Mouse (Mus musculus) forebrain, embryonic 12.5 days (tissue): ENCODE measurements around the gene Cenpx. TPM values are rescaled to one million over a fixed set of nuclear protein-coding genes. Genes with fewer than 3 reads are reported as not detected.

Experiments
- ATAC-seq: fragments of 200-750 bp; cut with Nextera tagmentation; 2 replicates; pipeline ENCODE4 v1.8.0; 2017; ENCODE audit warnings: moderate TSS enrichment; ENCODE audit not compliant: low FRiP score
- H3K27ac ChIP-seq: fragments of 300-500 bp; sonication (generic); 2 replicates; pipeline ENCODE4 v1.5.1; 2016; ENCODE audit warnings: mild to moderate bottlenecking
- H3K27me3 ChIP-seq: fragments of 300-500 bp; sonication (generic); 2 replicates; pipeline ENCODE4 v1.6.1; 2016; ENCODE audit warnings: mild to moderate bottlenecking
- H3K36me3 ChIP-seq: fragments of 300-500 bp; sonication (generic); replicated peaks from 2 replicates; pipeline ENCODE4 v1.6.1; 2016; ENCODE audit warnings: mild to moderate bottlenecking
- H3K4me1 ChIP-seq: fragments of 300-500 bp; sonication (generic); 2 replicates; pipeline ENCODE4 v1.6.1; 2016
- H3K4me2 ChIP-seq: fragments of 300-500 bp; sonication (generic); 2 replicates; pipeline ENCODE4 v1.6.1; 2016; ENCODE audit warnings: mild to moderate bottlenecking, moderate library complexity
- H3K4me3 ChIP-seq: fragments of 300-500 bp; sonication (generic); replicated peaks from 2 replicates; pipeline ENCODE4 v1.5.1; 2016; ENCODE audit warnings: mild to moderate bottlenecking
- H3K9ac ChIP-seq: fragments of 300-500 bp; sonication (generic); 2 replicates; pipeline ENCODE4 v1.6.1; 2016; ENCODE audit warnings: mild to moderate bottlenecking
- H3K9me3 ChIP-seq: fragments of 300-500 bp; sonication (generic); 2 replicates; pipeline ENCODE4 v1.6.1; 2016
- WGBS: fragments of 180-500 bp; shearing (Covaris S2); methylation state at CpG from one replicate; pipeline ENCODE4 v1.1.7; 2016; 5-methylcytosine and 5-hydroxymethylcytosine counted together
- polyA plus RNA-seq: library from polyadenylated mRNA; unstranded; fragments of >200 nt; fragmentation: Nextera tagmentation; extraction: Ambion mirVana; gene quantifications from 2 replicates; pipeline ENCODE4 v1.2.1, GENCODE M21; 2016

Gene Cenpx
- polyA plus RNA-seq, 1 experiment from 2014 or later: 127 TPM

DNA sequence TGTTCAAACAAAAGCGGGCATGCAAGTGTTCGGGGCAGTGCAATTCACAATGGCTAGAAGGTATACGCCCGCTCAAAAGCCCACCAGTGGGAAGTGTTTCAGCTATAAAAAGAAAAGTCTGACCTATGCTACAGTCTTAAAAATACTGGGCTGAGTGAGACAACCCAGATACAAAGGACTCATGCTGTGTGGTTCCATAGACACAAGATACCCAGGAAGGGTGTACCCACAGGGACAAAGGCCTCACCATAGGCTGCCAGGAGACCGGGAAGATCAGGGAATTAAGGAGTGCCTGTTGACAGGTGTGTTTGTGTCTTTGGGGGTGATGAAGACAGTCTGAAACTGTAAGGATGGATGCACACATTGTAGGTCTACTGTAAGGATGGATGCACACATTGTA lies 49.8 kb downstream of the Cenpx start:
- H3K36me3 ChIP-seq: no peaks in the 10 kb centered on the region
- no peak overlapping the region for H3K4me3 ChIP-seq
- ATAC-seq: no peak
- no peak overlapping the region for H3K9ac ChIP-seq
- no peaks in the 10 kb centered on the region for H3K9me3 ChIP-seq
- H3K4me1 ChIP-seq: peaks cover 29% of the 10 kb centered on the region
- no peak overlapping the region for H3K4me2 ChIP-seq
- 59% methylated on average over 5 of the region's 5 CpGs for WGBS
- H3K27ac ChIP-seq: no peak overlapping the region
- H3K27me3 ChIP-seq: peaks cover 75% of the 10 kb centered on the region

DNA sequence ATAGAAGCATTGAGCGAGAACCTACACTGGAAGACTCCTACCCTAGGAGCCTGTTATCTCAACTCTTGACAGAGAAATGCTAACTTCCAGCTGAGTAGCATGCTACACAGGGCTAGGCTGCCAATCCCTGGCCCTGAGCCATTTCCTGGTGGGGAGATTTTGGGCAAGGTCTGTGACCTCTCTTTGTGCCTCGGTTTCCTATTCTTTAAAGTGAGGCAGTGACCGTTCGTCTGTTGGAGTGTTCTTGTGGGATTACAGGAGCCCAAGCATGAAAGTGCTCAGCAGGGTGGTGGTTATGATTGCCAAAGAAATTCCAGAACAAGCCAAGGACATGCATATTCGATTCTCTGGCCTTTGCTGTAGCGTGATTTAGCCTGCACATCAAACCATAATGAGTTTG lies 50.8 kb downstream of the Cenpx start:
- no peak overlapping the region for H3K27ac ChIP-seq
- 49% methylated on average over 6 of the region's 6 CpGs for WGBS
- peaks cover 29% of the 10 kb centered on the region for H3K4me1 ChIP-seq
- no peak overlapping the region for H3K4me3 ChIP-seq
- H3K4me2 ChIP-seq: no peak overlapping the region
- H3K9me3 ChIP-seq: no peaks in the 10 kb centered on the region
- H3K27me3 ChIP-seq: peaks cover 85% of the 10 kb centered on the region
- H3K9ac ChIP-seq: no peak overlapping the region
- no peak for ATAC-seq
- no peaks in the 10 kb centered on the region for H3K36me3 ChIP-seq

DNA sequence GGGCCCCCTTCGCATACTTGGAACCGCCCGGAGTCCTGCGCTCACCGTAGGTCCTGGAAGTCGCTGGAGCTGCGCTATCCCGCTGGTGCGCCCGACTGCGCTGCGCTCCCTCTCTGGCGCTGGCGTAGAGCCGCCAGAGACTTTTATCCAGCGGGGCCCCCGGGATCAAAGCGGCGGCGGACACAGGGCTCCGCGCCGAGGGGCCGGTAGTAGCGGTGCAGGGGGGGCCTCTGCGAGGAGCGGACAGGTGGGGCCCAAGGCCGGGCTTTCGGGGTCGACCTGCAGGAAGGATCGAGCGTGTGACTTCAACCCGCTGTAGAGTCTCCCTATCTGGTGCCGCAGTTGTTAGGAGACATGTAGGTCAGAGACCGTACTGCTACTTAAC lies 52.5 kb downstream of the Cenpx start, which contains the start of gene Notum:
Gene Notum (minus strand): TSS at position 100 of the 385 bp plus-strand sequence.
- WGBS: 1% methylated on average over 35 of the region's 35 CpGs
- Histone ChIP-seq H3K9ac (peak within 1 kb of the TSS; percentile 33; the same call in 1 of the 2 replicates), H3K36me3 (no peaks in the 10 kb centered on the region), H3K4me1 (peaks cover 23% of the 10 kb centered on the region), H3K27me3 (peaks cover 95% of the 10 kb centered on the region), H3K4me3 (peak within 1 kb of the TSS; percentile 41), H3K9me3 (no peaks in the 10 kb centered on the region), H3K4me2 (peak within 1 kb of the TSS; percentile 60), H3K27ac (no peak within 1 kb of the TSS)
- ATAC-seq: no peak

Other genes starting within 250 kb of the Cenpx start
- 48.2 and 50.1 TPM in 2 replicates for gene Arl16, start 246.1 kb downstream of the Cenpx start, polyA plus RNA-seq
- 130 and 135 TPM in 2 replicates for gene Mrpl12, start 229.1 kb downstream of the Cenpx start, polyA plus RNA-seq
- gene Slc25a10, start 221.9 kb downstream of the Cenpx start, polyA plus RNA-seq: 43.4 and 46.0 TPM in 2 replicates
- gene Gcgr, start 183.0 kb downstream of the Cenpx start, polyA plus RNA-seq: 0.09 TPM in 1 of 2 replicates, not detected in the other
- 209 and 214 TPM in 2 replicates for gene Mcrip1, start 164.0 kb downstream of the Cenpx start, polyA plus RNA-seq
- not detected in 2 replicates for gene Ppp1r27, start 162.6 kb downstream of the Cenpx start, polyA plus RNA-seq
- gene P4hb, start 140.5 kb downstream of the Cenpx start, polyA plus RNA-seq: 334 and 362 TPM in 2 replicates
- gene Arhgdia, start 132.1 kb downstream of the Cenpx start, polyA plus RNA-seq: 496 and 513 TPM in 2 replicates
- gene Alyref, start 115.4 kb downstream of the Cenpx start, polyA plus RNA-seq: 561 and 697 TPM in 2 replicates
- gene Anapc11, start 115.3 kb downstream of the Cenpx start, polyA plus RNA-seq: 179 and 186 TPM in 2 replicates
- 0.40 TPM in 1 of 2 replicates, not detected in the other for gene Npb, start 105.3 kb downstream of the Cenpx start, polyA plus RNA-seq
- 139 and 142 TPM in 2 replicates for gene Pcyt2, start 95.8 kb downstream of the Cenpx start, polyA plus RNA-seq
- gene Sirt7, start 88.5 kb downstream of the Cenpx start, polyA plus RNA-seq: 43.1 and 43.3 TPM in 2 replicates
- gene Mafg, start 80.1 kb downstream of the Cenpx start, polyA plus RNA-seq: 30.9 and 32.9 TPM in 2 replicates
- gene Pycr1, start 70.0 kb downstream of the Cenpx start, polyA plus RNA-seq: 32.5 and 32.8 TPM in 2 replicates
- not detected in 2 replicates for gene Myadml2, start 65.6 kb downstream of the Cenpx start, polyA plus RNA-seq
- gene Notum, start 52.6 kb downstream of the Cenpx start, polyA plus RNA-seq: 0.13 and 0.49 TPM in 2 replicates
- 132 and 145 TPM in 2 replicates for gene Aspscr1, start 40.8 kb downstream of the Cenpx start, polyA plus RNA-seq
- gene Lrrc45, start 187 bp upstream of the Cenpx start, polyA plus RNA-seq: 73.8 and 74.7 TPM in 2 replicates
- 48.3 and 48.5 TPM in 2 replicates for gene Rac3, start 7.7 kb upstream of the Cenpx start, polyA plus RNA-seq
- 9.1 and 9.2 TPM in 2 replicates for gene Dcxr, start 13.5 kb upstream of the Cenpx start, polyA plus RNA-seq
- 0.67 and 0.95 TPM in 2 replicates for gene Cbr2, start 18.4 kb upstream of the Cenpx start, polyA plus RNA-seq
- 5.2 and 6.1 TPM in 2 replicates for gene Hmga1b, start 49.1 kb upstream of the Cenpx start, polyA plus RNA-seq
- gene Rfng, start 70.5 kb upstream of the Cenpx start, polyA plus RNA-seq: 58.1 and 63.7 TPM in 2 replicates
- gene Gps1, start 70.5 kb upstream of the Cenpx start, polyA plus RNA-seq: 246 and 247 TPM in 2 replicates
- gene Dus1l, start 82.7 kb upstream of the Cenpx start, polyA plus RNA-seq: 67.9 and 69.6 TPM in 2 replicates
- gene Fasn, start 110.8 kb upstream of the Cenpx start, polyA plus RNA-seq: 118 and 139 TPM in 2 replicates
- 6.7 and 8.8 TPM in 2 replicates for gene Ccdc57, start 219.1 kb upstream of the Cenpx start, polyA plus RNA-seq
- gene Slc16a3, start 234.7 kb upstream of the Cenpx start, polyA plus RNA-seq: 34.2 and 36.4 TPM in 2 replicates